Mouse (Mus musculus) CD4-positive, CD25-positive, alpha-beta regulatory T cell, adult 2 months (primary cell): ENCODE measurements around the gene Rtn4rl2.
A peak's percentile ranks its signal among the peaks of the same experiment; 100 is the strongest.
"Not testable (repeated sequence)": the region's sequence is repeated elsewhere in the genome, so short reads cannot be mapped to it uniquely, and the experiment has no call there.

Experiments
- DNase-seq: peaks from one replicate; pipeline ENCODE4 v3.0.0-alpha.2; 2012; ENCODE audit warnings: low read depth, low spot score

Rtn4rl2 gene

DNA sequence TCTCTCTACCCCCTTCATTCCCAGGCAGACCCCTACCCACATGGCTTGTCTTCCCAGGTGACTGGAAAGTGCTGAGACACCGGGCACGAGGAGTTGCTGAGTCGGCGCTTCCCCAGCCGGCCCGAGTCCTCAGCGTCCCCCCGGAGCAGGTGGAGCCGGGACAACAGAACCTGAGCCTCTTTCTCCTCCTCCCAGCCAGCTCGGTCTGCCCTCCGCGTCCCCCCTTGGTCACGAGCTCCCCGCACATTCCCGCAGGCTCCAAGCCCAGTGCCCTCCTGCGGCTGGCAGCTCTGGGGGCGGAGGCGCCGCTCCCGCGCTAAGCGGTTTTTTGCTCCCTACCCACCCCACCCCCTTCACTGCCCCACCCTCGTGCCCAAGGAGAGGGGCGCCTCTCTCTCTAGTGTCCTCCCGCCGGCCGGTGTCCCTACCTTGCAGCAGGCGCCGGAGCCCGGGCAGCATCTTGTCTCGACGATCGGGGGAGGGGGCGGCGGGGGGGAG is at the start of gene Rtn4rl2:
Rtn4rl2 (minus strand) TSS at position 477 of the 498 bp plus-strand sequence.
- DNase-seq: no peak

GRCm38 (mm10) chr2:84935065-84935464 is 48.6 kb upstream of the Rtn4rl2 start:
- DNase-seq: no peak

DNA sequence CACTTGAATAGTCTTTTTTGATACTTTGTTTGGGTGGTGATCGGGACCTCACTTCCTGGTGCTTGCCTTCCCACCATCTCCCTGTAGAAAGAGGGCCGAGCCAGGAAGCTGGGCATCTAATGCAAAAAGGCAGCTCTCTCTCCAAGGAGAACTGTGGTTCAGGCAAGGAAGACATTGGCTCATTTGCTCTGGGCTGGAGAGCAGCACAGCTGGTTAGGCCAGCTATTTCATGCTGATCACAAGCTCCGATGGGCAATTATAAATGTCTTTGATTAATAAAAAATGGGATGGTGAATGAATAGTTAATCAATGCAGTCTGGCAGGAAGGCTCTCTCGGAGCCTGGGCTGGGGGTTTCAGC is 48.1 kb upstream of the Rtn4rl2 start:
- DNase-seq: no peak

DNA sequence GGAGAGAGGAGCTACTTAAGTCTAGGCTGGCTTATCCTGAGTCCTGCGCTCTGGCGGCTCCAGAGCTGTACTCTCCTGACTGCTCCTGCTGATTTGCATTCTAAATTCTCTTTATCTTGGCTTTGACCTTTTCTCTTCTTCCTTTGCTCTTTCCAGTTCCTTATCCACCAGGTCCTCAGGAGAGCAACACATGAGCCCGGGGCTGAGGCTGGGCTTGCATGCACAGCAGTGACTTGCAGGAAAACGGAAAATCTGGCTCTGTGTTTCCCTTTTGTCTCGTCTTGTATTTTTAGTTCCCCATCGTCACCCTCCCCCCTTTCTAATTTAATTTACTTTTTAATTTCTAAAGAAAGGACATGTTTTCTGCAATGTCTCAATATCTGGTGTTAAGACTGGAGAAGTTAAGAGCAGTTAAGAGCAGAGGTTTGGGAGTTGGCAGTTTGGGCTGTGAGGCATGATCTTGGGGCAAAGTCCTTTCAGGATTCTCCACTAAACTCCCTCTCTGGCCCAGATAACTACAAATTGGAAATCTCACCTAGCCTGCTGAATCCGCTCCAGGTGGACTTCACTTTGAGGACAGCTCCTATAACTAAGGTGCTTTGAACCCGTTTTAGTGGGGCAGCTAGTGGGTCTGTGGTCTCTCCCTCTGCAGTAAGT is 47.6 kb upstream of the Rtn4rl2 start:
- DNase-seq: no peak

- no peak for DNase-seq
Measured at GRCm38 (mm10) chr2:84930186-84930585, 43.7 kb upstream of the Rtn4rl2 start.

DNA sequence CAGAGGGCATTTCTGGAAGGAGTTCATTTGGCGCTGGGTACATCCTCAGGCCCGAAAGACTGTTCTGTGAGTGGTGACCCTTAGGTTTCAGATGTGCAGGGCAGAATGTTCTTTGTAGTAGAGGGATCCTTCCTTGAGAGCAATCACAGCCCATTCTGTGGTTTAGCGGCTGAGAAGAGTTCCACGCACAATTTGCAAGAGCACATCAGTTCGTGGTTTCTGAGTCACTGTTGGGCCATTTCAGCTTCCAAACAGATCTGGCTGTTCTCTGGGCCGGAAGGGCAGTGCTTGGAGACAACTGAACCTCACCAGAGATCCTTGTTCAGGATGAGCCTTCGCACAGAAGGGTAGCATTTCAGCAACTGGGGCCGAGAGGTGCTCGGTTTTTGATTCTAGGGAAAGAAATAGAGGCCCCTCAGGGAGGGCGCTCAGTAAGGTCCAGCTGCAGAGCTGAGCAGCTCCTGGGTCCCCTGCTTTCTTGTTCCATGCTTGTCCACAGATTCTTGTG is 33.1 kb upstream of the Rtn4rl2 start:
- no peak for DNase-seq

GRCm38 (mm10) chr2:84918188-84918587 is 31.7 kb upstream of the Rtn4rl2 start:
- no peak for DNase-seq

DNA sequence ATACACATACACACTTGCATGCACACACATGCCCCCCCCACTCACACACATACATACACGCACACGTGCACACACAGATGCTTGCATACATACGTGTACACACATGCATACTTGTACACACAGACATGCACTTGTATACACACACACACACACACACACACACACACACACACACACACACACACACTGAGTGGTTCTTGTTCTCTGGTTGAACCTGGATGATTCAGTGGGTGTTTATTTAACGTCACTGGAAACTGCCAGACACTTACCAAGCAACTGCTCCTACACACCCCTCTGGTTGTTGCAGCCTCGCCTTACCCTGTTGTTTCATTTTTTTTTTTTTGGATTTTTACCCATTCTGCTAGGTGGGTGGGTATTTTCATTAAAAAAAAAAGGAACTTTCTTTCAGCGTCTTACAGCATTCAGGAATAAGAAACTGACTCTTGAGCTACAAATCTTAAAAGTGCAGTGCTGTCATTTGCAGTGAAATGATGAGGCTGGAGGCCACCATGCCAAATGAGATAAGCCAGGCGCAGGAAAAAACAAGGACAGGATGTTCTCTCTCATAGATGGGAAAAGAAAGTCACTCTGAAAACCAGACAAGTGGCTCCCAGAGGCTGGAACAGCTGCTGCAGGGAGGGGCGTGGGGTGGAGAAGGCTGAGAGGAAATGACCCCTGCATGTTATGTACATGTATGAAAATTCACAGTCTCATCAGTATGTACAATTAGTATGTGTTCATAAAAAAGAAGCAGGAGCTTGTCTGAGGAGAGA is 30.2 kb upstream of the Rtn4rl2 start:
- DNase-seq: no peak

DNA sequence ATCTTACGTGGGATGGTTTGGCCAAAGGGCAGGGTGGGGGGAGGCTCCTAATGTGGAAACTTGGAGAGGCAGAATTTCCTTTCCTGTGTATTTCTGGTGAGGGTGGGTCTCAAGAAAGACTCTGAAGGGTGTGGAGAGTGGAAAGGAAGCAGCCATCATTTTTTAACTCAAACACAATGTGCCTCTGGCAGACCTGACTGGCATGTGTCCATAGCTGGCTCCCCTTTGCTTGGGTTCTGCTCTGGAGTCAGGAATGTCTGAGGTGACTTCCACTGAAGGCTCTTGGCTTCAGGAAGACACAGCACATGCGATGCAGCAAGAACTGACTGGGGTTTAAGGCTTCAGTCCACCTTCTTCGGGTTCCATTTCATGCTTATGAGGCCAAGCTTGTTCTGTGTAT is 28.8 kb upstream of the Rtn4rl2 start:
- DNase-seq: no peak

DNA sequence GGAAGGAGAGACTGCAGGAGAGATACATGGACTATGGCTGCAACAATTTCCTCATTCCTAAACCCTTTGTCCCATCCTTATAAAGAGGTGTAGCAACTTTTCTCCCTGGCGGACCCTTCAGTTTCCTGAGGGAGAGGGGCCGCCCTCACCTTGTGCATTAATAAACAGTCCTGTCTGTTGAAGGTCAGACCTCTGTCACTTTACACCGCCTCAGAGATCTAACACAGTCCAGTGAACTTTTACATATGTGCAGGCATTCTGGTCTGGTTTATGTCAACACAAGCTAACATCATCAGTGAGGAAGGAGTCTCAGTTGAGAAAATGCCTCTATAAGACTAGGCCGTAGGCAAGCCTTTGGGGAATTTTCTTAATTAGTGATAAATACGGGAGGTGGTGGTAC is 27.4 kb upstream of the Rtn4rl2 start:
- DNase-seq: no peak

DNA sequence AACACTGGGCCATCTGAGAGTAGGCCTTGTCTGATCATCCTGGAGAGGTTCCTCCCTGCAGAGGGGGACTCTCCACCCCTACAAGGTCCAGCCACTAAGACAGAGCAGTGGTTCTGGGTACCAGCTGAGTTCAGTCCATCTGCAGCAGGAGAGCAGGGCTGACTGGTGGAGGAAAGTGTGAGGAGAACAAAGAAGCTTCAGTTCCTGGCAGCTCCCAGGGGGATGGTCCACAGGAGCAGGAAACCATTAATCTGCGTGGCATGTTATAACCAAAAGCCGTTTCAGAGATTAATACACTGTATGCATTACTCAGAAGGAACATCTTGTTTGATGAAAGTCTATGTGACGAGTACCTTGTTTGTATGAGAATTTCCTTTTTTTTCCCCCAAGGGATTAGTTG is 26.2 kb upstream of the Rtn4rl2 start:
- no peak for DNase-seq

GRCm38 (mm10) chr2:84896686-84897085 is 10.2 kb upstream of the Rtn4rl2 start:
- DNase-seq: not testable (repeated sequence)

GRCm38 (mm10) chr2:84895495-84896198 is 9.1 kb upstream of the Rtn4rl2 start:
- no peak for DNase-seq

DNA sequence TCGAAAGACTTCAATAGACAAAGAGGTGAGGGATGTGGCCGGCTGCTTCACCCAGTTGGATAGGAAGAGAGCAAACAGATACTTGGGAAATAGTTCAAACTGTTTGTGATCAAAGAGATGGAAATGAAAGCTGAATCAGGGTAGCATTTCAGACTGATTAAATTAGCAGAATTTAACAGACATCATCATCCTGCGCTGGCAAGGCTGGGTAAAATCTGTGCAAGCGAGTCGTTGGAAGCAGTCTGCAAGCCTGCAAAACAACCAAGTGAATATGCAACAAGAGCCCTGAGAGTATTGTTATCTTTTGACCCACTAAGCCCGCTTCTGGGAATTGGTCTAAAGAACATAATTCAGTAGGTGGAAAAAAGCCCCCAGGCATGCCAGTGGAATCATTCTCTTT is 6.8 kb upstream of the Rtn4rl2 start:
- DNase-seq: no peak

DNA sequence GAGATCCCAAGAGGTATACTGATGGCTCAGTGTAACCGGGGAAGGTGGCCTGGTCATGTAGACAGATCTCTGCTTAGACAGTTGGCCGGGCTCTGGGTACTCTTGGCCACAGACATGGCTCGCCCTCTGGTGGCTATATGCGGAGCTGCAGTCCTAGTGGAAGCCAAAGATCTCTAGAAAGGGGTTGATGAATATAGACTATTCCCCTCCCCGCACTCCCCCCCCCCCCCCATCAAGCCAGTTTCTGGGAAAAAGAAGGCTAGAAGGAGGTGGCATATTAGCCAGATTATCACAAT is 3.5 kb upstream of the Rtn4rl2 start:
- peak; percentile 80 for DNase-seq

DNA sequence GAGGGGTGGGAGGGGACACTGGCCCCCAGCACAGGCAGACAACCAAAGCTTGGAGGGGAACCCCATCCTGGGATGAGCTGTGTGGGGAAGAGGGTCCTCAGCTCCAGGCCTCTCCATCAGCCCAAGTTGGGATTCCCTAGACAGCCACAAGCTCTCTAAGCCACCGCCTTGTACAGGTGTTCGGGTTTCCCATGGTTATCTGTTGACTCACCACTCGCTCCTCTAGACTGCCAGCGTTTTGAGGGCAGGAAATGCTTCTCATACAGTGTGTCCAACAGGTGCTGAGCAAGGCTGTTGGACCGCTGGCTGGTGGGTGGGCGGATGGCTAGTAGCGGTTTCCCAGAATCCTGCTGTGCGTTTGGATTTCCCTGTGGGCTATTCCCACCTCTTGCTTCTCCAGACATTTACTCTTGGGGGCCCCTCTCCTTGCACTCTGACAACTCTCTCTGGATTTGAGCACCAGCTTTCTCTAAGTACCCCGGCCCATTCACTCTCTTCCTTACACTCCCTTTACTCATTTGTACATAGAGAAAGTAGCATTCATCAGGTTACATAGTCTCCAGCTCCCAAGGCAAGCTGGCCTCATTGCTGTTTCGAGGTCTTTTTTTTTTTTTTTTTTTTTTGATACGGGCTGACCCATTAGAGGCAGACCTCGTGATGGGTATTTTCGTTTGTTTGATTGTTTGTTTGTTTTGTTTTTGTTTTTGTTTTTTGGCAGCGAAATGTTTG is 3.0 kb upstream of the Rtn4rl2 start:
- DNase-seq: peak; percentile 35

GRCm38 (mm10) chr2:84888657-84889315 is 2.3 kb upstream of the Rtn4rl2 start:
- peak; percentile 84 for DNase-seq

GRCm38 (mm10) chr2:84887411-84888271 is 1.1 kb upstream of the Rtn4rl2 start:
- DNase-seq: peak; percentile 64

GRCm38 (mm10) chr2:84886821-84887281 is 341 bp upstream of the Rtn4rl2 start:
- DNase-seq: peak; percentile 15
